8 mouse cellular contexts compared by ENCODE assay signal in genomic region chr4:138272011-138272997, GRCm38 (mm10). TPM values are rescaled to one million over a fixed set of nuclear protein-coding genes. Genes with fewer than 3 reads are reported as not detected.
DNase-seq lines count a peak whose midpoint lies in the region; ATAC-seq lines count a peak whose summit lies in the region.

No protein-coding gene starts in this region.

- no peak overlapping the region for H3K27ac ChIP-seq in embryonic facial prominence, embryonic 14.5 days (replicated peaks; ENCODE audit: low read depth, low read length)
- H3K27ac ChIP-seq in embryonic facial prominence, embryonic 10.5 days (replicated peaks): no peak overlapping the region
- H3K27ac ChIP-seq in midbrain, embryonic 16.5 days (ENCODE audit: low read length): no peak overlapping the region
- H3K27ac ChIP-seq in midbrain, embryonic 15.5 days: no peak overlapping the region

- H3K27me3 ChIP-seq in embryonic facial prominence, embryonic 14.5 days (replicated peaks; ENCODE audit: control insufficient read depth, insufficient read depth, low read length): no peaks in the 10 kb centered on the region
- H3K27me3 ChIP-seq in embryonic facial prominence, embryonic 10.5 days (replicated peaks; ENCODE audit: low read depth, poor library complexity, severe bottlenecking): 0 out of 2 replicates have a peak, but pooled peaks cover under 1% of the 10 kb centered on the region
- no peaks in the 10 kb centered on the region for H3K27me3 ChIP-seq in midbrain, embryonic 16.5 days (ENCODE audit: control insufficient read depth, insufficient read depth, low read depth, low read length)
- H3K27me3 ChIP-seq in midbrain, embryonic 15.5 days (replicated peaks): no peaks in the 10 kb centered on the region

- no peaks in the 10 kb centered on the region for H3K9me3 ChIP-seq in embryonic facial prominence, embryonic 14.5 days (ENCODE audit: control insufficient read depth, low read length)
- no peaks in the 10 kb centered on the region for H3K9me3 ChIP-seq in embryonic facial prominence, embryonic 10.5 days
- H3K9me3 ChIP-seq in midbrain, embryonic 16.5 days (replicated peaks; ENCODE audit: control insufficient read depth, low read length, poor library complexity, severe bottlenecking): no peaks in the 10 kb centered on the region
- no peaks in the 10 kb centered on the region for H3K9me3 ChIP-seq in midbrain, embryonic 15.5 days

- H3K36me3 ChIP-seq in embryonic facial prominence, embryonic 14.5 days (ENCODE audit: control insufficient read depth, insufficient read depth, low read length): no peaks in the 10 kb centered on the region
- no peaks in the 10 kb centered on the region for H3K36me3 ChIP-seq in embryonic facial prominence, embryonic 10.5 days (replicated peaks)
- H3K36me3 ChIP-seq in midbrain, embryonic 16.5 days (ENCODE audit: control insufficient read depth, insufficient read depth, low read length): no peaks in the 10 kb centered on the region
- H3K36me3 ChIP-seq in midbrain, embryonic 15.5 days (replicated peaks): no peaks in the 10 kb centered on the region

- H3K4me1 ChIP-seq in embryonic facial prominence, embryonic 14.5 days (ENCODE audit: control insufficient read depth, insufficient read depth, low read length): no peaks in the 10 kb centered on the region
- no peaks in the 10 kb centered on the region for H3K4me1 ChIP-seq in embryonic facial prominence, embryonic 10.5 days
- H3K4me1 ChIP-seq in midbrain, embryonic 16.5 days (ENCODE audit: control insufficient read depth, insufficient read depth, low read length): no peaks in the 10 kb centered on the region
- H3K4me1 ChIP-seq in midbrain, embryonic 15.5 days: peaks cover 9% of the 10 kb centered on the region; the same call in 1 of the 2 replicates

- peak; percentile 74 for ATAC-seq in embryonic facial prominence, embryonic 14.5 days (ENCODE audit: low read depth)
- ATAC-seq in midbrain, embryonic 16.5 days: peak; percentile 45; the same call in 1 of the 2 replicates
- ATAC-seq in midbrain, embryonic 15.5 days (replicated peaks): no peak

- no peak overlapping the region for H3K4me2 ChIP-seq in embryonic facial prominence, embryonic 14.5 days (ENCODE audit: low read depth, low read length)
- H3K4me2 ChIP-seq in midbrain, embryonic 16.5 days (ENCODE audit: low read length): no peak overlapping the region
- H3K4me2 ChIP-seq in midbrain, embryonic 15.5 days: no peak overlapping the region

- H3K4me3 ChIP-seq in embryonic facial prominence, embryonic 14.5 days (ENCODE audit: low read depth, low read length): no peak overlapping the region
- H3K4me3 ChIP-seq in embryonic facial prominence, embryonic 10.5 days: no peak overlapping the region
- no peak overlapping the region for H3K4me3 ChIP-seq in midbrain, embryonic 16.5 days (ENCODE audit: low read depth, low read length)
- H3K4me3 ChIP-seq in midbrain, embryonic 15.5 days: no peak overlapping the region

- peak; percentile 90 for DNase-seq in embryonic facial prominence, embryonic 14.5 days (ENCODE audit: low spot score)
- no peak for DNase-seq in embryonic facial prominence, embryonic 10.5 days (ENCODE audit: low spot score)
- DNase-seq in left cerebral cortex, adult 9 months (ENCODE audit: low spot score in 2 of 2): peak; percentile 73 to 76
- DNase-seq in skeletal muscle tissue, adult 2 months (ENCODE audit: low read depth, low spot score): peak; percentile 52
- DNase-seq in adrenal gland, postnatal 36 days: no peak
- DNase-seq in urinary bladder, postnatal 25 days (ENCODE audit: low spot score): no peak

- 57% methylated on average over 14 of the region's 14 CpGs for whole genome bisulfite sequencing in embryonic facial prominence, embryonic 14.5 days
- WGBS in embryonic facial prominence, embryonic 10.5 days: 77% methylated on average over 14 of the region's 14 CpGs
- WGBS in midbrain, embryonic 16.5 days: 60% methylated on average over 14 of the region's 14 CpGs
- WGBS in midbrain, embryonic 15.5 days: 70% methylated on average over 14 of the region's 14 CpGs

- no peak overlapping the region for H3K9ac ChIP-seq in embryonic facial prominence, embryonic 14.5 days (ENCODE audit: low read depth, low read length)
- no peak overlapping the region for H3K9ac ChIP-seq in midbrain, embryonic 16.5 days (ENCODE audit: low read depth, low read length)
- H3K9ac ChIP-seq in midbrain, embryonic 15.5 days: no peak overlapping the region

RNA-seq across cellular contexts. Expression of gene Kif17, which starts 22.1 kb away (rescaled TPM):
- 0.71 and 1.6 TPM in 2 replicates for polyA plus RNA-seq in embryonic facial prominence, embryonic 14.5 days (2014; fragmentation: Nextera tagmentation; extraction: Ambion mirVana)
- 0.59 and 0.62 TPM in 2 replicates for polyA plus RNA-seq in embryonic facial prominence, embryonic 10.5 days (2016; fragmentation: Nextera tagmentation; extraction: Ambion mirVana)
- polyA plus RNA-seq in midbrain, embryonic 16.5 days (2015; fragmentation: Nextera tagmentation; extraction: Ambion mirVana): 3.4 and 4.0 TPM in 2 replicates
- polyA plus RNA-seq in midbrain, embryonic 15.5 days (2015; fragmentation: Nextera tagmentation; extraction: Ambion mirVana): 2.8 and 3.8 TPM in 2 replicates
- 1 to 10 TPM; 1.6 to 3.5 TPM for total RNA-seq in adrenal gland, postnatal 36 days (2021)

RNA-seq across cellular contexts. Expression of gene Sh2d5, which starts 22.1 kb away (rescaled TPM):
- polyA plus RNA-seq in embryonic facial prominence, embryonic 14.5 days (2014; fragmentation: Nextera tagmentation; extraction: Ambion mirVana): 0.35 and 0.85 TPM in 2 replicates
- 1.6 and 2.4 TPM in 2 replicates for polyA plus RNA-seq in embryonic facial prominence, embryonic 10.5 days (2016; fragmentation: Nextera tagmentation; extraction: Ambion mirVana)
- polyA plus RNA-seq in midbrain, embryonic 16.5 days (2015; fragmentation: Nextera tagmentation; extraction: Ambion mirVana): 16.7 and 20.3 TPM in 2 replicates
- polyA plus RNA-seq in midbrain, embryonic 15.5 days (2015; fragmentation: Nextera tagmentation; extraction: Ambion mirVana): 17.0 and 17.4 TPM in 2 replicates
- 1 to 10 TPM in 1 of 2 experiments, under 1 TPM in 1; 0.92 to 2.9 TPM for total RNA-seq in adrenal gland, postnatal 36 days (2021)

RNA-seq across cellular contexts. Expression of gene Ddost, which starts 32.2 kb away (rescaled TPM):
- polyA plus RNA-seq in embryonic facial prominence, embryonic 14.5 days (2014; fragmentation: Nextera tagmentation; extraction: Ambion mirVana): 332 and 343 TPM in 2 replicates
- polyA plus RNA-seq in embryonic facial prominence, embryonic 10.5 days (2016; fragmentation: Nextera tagmentation; extraction: Ambion mirVana): 273 and 284 TPM in 2 replicates
- 201 and 208 TPM in 2 replicates for polyA plus RNA-seq in midbrain, embryonic 16.5 days (2015; fragmentation: Nextera tagmentation; extraction: Ambion mirVana)
- 203 and 212 TPM in 2 replicates for polyA plus RNA-seq in midbrain, embryonic 15.5 days (2015; fragmentation: Nextera tagmentation; extraction: Ambion mirVana)
- 100 to 1,000 TPM; 127 to 132 TPM for total RNA-seq in adrenal gland, postnatal 36 days (2021)

RNA-seq across cellular contexts. Expression of gene Pink1, which starts 53.8 kb away (rescaled TPM):
- 30.5 and 32.6 TPM in 2 replicates for polyA plus RNA-seq in embryonic facial prominence, embryonic 14.5 days (2014; fragmentation: Nextera tagmentation; extraction: Ambion mirVana)
- polyA plus RNA-seq in embryonic facial prominence, embryonic 10.5 days (2016; fragmentation: Nextera tagmentation; extraction: Ambion mirVana): 29.0 and 30.6 TPM in 2 replicates
- 95.4 and 103 TPM in 2 replicates for polyA plus RNA-seq in midbrain, embryonic 16.5 days (2015; fragmentation: Nextera tagmentation; extraction: Ambion mirVana)
- 105 and 113 TPM in 2 replicates for polyA plus RNA-seq in midbrain, embryonic 15.5 days (2015; fragmentation: Nextera tagmentation; extraction: Ambion mirVana)
- 100 to 1,000 TPM; 141 to 211 TPM for total RNA-seq in adrenal gland, postnatal 36 days (2021)

RNA-seq across cellular contexts. Expression of gene Hp1bp3, which starts 56.2 kb away (rescaled TPM):
- 145 and 178 TPM in 2 replicates for polyA plus RNA-seq in embryonic facial prominence, embryonic 14.5 days (2014; fragmentation: Nextera tagmentation; extraction: Ambion mirVana)
- polyA plus RNA-seq in embryonic facial prominence, embryonic 10.5 days (2016; fragmentation: Nextera tagmentation; extraction: Ambion mirVana): 160 and 177 TPM in 2 replicates
- 199 and 209 TPM in 2 replicates for polyA plus RNA-seq in midbrain, embryonic 16.5 days (2015; fragmentation: Nextera tagmentation; extraction: Ambion mirVana)
- 205 and 219 TPM in 2 replicates for polyA plus RNA-seq in midbrain, embryonic 15.5 days (2015; fragmentation: Nextera tagmentation; extraction: Ambion mirVana)
- 100 to 1,000 TPM; 192 to 251 TPM for total RNA-seq in adrenal gland, postnatal 36 days (2021)

Comparison
In these comparisons a context has a peak if more than half of its experiments do, and no peak if none do; other contexts are left out.
1. DNase-seq: peak in embryonic facial prominence, embryonic 14.5 days (single experiment), left cerebral cortex, adult 9 months (2 of 2) and skeletal muscle tissue, adult 2 months (single experiment); none in embryonic facial prominence, embryonic 10.5 days (single experiment), adrenal gland, postnatal 36 days (0 of 2) and urinary bladder, postnatal 25 days (single experiment).